Mouse (Mus musculus): ENCODE data around the gene Angptl1.

DNA sequence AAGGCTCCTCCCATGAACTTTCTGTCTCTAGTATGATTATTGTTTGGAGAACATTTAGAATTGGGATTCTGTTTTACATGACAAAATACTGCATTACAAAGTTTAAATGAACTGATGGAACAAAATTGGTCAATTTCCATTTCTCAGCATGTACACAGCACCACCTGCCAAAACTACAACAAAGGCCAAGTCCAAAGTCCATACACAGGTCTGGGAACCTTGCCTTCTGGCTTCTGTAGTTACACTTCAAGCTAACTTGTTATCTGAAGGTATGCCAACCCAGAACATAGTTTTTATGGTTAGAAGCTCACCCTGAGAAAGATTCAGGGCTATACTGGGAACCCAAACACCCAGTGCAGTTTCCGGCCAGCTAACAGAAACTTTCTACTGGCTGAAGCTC, 19.1 kb upstream of the Angptl1 start:
- TF ChIP-seq CTCF (IDR thresholded peaks at IDR 0.05; ENCODE audit: insufficient read depth, low read length) (no peak), POLR2A (IDR thresholded peaks at IDR 0.05; ENCODE audit: borderline replicate concordance, extremely low read depth, low read depth, low read length) (no peak)

Measured in lung, adult 2 months (tissue).